Mouse (Mus musculus) stomach, postnatal 0 days (tissue): ENCODE measurements at regions not wholly inside any gene's neighbourhood (a gene's known extent, or its start where the extent isn't known, plus 50 kb on each side); places are given as distances from the start of the nearest gene placed in this dataset.

Experiments
- ATAC-seq: fragments of 200-750 bp; cut with Nextera tagmentation; 2 replicates; pipeline ENCODE4 v1.8.0; 2017; ENCODE audit not compliant: low FRiP score, low TSS enrichment
- DNase-seq: peaks from one replicate; pipeline ENCODE4 v3.0.0-alpha.2; 2016; ENCODE audit warnings: low spot score
- H3K27ac ChIP-seq: fragments of 300-500 bp; sonication (generic); replicated peaks from 2 replicates; pipeline ENCODE4 v1.5.1; 2014; ENCODE audit warnings: mild to moderate bottlenecking, control low read depth
- H3K27me3 ChIP-seq: fragments of 300-500 bp; sonication (generic); 2 replicates; pipeline ENCODE4 v1.6.1; 2014; ENCODE audit warnings: low read length; ENCODE audit not compliant: control insufficient read depth, insufficient read depth
- H3K36me3 ChIP-seq: fragments of 300-500 bp; sonication (generic); 2 replicates; pipeline ENCODE4 v1.6.1; 2014; ENCODE audit warnings: low read length, mixed read lengths; ENCODE audit not compliant: control insufficient read depth, insufficient read depth
- H3K4me1 ChIP-seq: fragments of 300-500 bp; sonication (generic); replicated peaks from 2 replicates; pipeline ENCODE4 v1.6.1; 2014; ENCODE audit warnings: antibody characterized with exemption; ENCODE audit not compliant: control insufficient read depth, insufficient read depth
- H3K4me2 ChIP-seq: fragments of 300-500 bp; sonication (generic); replicated peaks from 2 replicates; pipeline ENCODE4 v1.6.1; 2014; ENCODE audit warnings: low read depth, mild to moderate bottlenecking, control low read depth, moderate library complexity
- H3K4me3 ChIP-seq: fragments of 300-500 bp; sonication (generic); 2 replicates; pipeline ENCODE4 v1.5.1; 2014; ENCODE audit warnings: low read depth, low read length, control low read depth
- H3K9ac ChIP-seq: fragments of 300-500 bp; sonication (generic); 2 replicates; pipeline ENCODE4 v1.6.1; 2014; ENCODE audit warnings: mild to moderate bottlenecking, low read length, control low read depth, mixed read lengths
- H3K9me3 ChIP-seq: fragments of 300-500 bp; sonication (generic); 2 replicates; pipeline ENCODE4 v1.6.1; 2016; ENCODE audit warnings: low read length; ENCODE audit not compliant: control insufficient read depth
- CTCF ChIP-seq: IDR thresholded peaks from 2 replicates; pipeline ENCODE4 v1.5.1; 2016; ENCODE audit warnings: antibody characterized with exemption, low read depth, mild to moderate bottlenecking, moderate library complexity
- EP300 ChIP-seq: optimal IDR thresholded peaks from 2 replicates; pipeline ENCODE3; 2016; ENCODE audit warnings: antibody characterized with exemption
- WGBS: fragments of 180-500 bp; shearing (Covaris S2); extraction: QIAGEN DNeasy Blood & Tissue Kit; methylation state at CpG from one replicate; pipeline ENCODE4 v1.1.7; 2014; 5-methylcytosine and 5-hydroxymethylcytosine counted together

DNA sequence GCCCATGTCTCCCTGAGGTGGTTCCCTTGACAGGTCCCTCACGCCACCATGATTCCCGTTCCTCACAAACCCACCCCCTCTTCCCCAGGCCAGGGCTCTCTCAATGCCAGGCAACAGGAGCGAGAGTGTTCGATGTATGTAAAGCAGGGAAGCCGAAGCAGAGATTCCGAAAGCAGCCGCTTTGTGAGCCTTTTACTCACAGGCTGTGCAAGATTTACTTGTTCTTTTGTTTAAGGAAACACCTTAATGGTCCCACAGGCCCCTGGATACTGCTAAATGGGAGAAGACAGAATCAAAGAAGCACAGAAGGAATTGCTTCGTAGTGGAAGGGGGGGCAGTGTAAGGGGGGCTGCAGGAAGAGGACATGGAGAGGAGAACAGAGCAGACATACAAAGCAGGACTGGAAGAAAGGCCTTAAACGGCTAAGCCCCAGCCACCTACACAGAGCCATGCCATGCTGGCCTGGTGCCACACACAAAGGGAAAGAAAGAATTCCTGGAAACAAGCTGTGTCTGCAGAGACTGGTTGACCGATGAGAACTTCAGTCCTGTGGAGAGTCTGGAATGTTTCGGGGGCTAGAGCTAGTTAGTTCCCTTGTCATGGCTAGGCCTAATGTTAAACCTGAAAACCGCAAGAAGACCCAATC lies 270.1 kb upstream of the Sdk2 start:
- Histone ChIP-seq H3K27me3 (no peaks in the 10 kb centered on the region), H3K27ac (no peak overlapping the region), H3K36me3 (no peaks in the 10 kb centered on the region), H3K4me1 (no peaks in the 10 kb centered on the region), H3K9ac (no peak overlapping the region), H3K9me3 (no peaks in the 10 kb centered on the region), H3K4me2 (no peak overlapping the region), H3K4me3 (no peak overlapping the region)
- ATAC-seq (no peak), DNase-seq (no peak)
- 54% methylated on average over 12 of the region's 12 CpGs for WGBS
- TF ChIP-seq EP300 (no peak), CTCF (no peak)

DNA sequence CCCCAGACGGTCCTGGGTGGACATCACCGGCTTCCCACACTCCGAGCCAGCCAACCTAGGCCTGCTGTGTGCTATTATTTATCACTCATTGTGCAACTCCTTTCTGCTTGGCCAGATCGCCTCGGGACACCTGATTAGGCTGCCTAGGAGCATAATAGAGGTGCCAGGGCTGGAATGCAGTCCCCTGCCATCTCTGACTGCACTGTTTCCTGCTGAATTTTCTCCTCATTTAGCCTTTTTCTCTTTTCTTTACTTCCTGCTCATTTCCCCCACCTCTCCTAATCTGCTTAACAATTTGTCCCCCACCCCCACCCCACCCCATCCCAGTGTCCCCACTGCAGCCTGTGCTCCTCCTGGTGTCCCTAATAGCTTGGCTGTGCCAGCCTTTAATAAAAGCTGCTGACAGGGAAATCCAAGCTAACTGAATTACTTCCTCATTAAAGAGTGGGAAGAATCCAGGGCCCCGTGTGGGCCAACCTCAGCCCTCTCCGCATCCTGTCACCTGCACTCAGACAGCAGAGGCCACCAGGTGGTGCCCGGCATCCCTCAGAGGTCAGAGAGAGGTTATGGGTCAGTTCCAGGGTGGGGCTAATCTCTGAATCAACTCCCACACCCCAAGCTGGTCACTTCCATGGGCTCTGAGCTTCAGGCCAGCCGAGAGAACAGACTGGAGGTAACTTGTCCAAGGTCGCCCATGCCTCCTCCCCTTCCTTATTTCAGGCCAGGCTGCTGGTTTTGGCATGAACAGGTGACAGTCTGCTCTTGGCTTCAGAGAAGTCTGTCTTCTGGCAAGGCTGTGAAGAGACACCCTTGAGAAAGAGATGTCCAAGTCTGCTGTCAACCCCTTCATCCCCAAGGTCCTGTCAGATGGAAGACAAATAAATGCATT lies 269.3 kb upstream of the Sdk2 start:
- Histone ChIP-seq H3K27me3 (no peaks in the 10 kb centered on the region), H3K27ac (no peak overlapping the region), H3K4me1 (no peaks in the 10 kb centered on the region), H3K4me3 (no peak overlapping the region), H3K36me3 (no peaks in the 10 kb centered on the region), H3K9ac (no peak overlapping the region), H3K4me2 (no peak overlapping the region), H3K9me3 (no peaks in the 10 kb centered on the region)
- TF ChIP-seq CTCF (no peak), EP300 (no peak)
- no peak for ATAC-seq
- WGBS: 41% methylated on average over 10 of the region's 10 CpGs
- no peak for DNase-seq

DNA sequence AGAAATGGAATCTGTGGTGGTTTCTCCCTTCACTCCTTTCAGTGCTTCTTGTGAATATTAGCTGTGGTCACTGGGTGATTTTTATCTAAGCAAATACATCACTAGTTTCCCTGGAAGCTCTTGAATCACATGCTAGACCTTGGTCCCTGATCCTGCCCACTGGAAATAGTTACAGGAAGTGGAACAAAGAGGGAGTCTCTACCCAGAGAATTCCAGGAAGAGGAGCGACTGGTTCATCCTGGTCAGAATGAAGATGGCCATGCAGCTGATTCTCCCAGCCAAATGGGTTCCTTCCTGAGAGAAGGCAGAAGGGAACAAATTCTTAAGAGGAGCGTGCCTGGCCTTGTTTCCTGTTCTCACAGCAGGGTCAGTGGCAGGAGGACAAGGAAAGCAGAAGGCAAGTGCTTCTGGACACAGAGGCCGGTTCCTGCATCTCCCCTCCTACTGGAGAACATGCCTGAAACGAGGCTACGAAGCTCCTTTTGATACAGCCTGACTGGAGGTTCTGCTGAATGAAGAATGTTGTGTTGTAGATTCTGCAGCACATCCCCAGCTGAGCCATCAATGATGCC lies 264.8 kb upstream of the Sdk2 start:
- H3K27ac ChIP-seq: no peak overlapping the region
- H3K36me3 ChIP-seq: no peaks in the 10 kb centered on the region
- H3K4me2 ChIP-seq: no peak overlapping the region
- WGBS: 69% methylated on average over 5 of the region's 5 CpGs
- no peak for DNase-seq
- no peaks in the 10 kb centered on the region for H3K27me3 ChIP-seq
- no peak for ATAC-seq
- no peak overlapping the region for H3K9ac ChIP-seq
- H3K9me3 ChIP-seq: no peaks in the 10 kb centered on the region
- TF ChIP-seq CTCF: no peak
- TF ChIP-seq EP300: no peak
- H3K4me1 ChIP-seq: no peaks in the 10 kb centered on the region
- no peak overlapping the region for H3K4me3 ChIP-seq

DNA sequence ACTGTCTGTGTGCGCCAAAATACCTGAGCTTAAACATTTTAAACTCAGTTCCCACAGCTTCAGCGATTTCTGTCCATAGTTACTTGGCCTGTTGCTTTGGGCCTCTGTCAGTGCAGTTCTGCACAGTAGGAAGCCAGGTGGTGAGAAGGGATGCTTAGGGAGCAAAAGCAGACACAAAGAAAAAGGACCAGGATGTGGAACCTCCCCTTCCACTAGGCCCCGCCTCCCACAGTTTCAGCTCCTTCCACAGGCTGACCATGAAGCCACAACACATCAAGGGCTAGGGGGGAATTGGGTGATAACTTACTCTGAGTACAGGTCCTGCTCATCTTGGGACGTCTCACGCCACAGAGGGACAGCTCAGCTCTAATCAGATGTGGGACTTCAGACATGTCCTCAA lies 263.5 kb upstream of the Sdk2 start:
- Histone ChIP-seq H3K4me2 (no peak overlapping the region), H3K4me1 (no peaks in the 10 kb centered on the region), H3K9me3 (no peaks in the 10 kb centered on the region), H3K4me3 (no peak overlapping the region), H3K36me3 (no peaks in the 10 kb centered on the region), H3K9ac (no peak overlapping the region), H3K27ac (no peak overlapping the region), H3K27me3 (no peaks in the 10 kb centered on the region)
- TF ChIP-seq CTCF (no peak), EP300 (no peak)
- ATAC-seq (no peak), DNase-seq (no peak)
- 92% methylated on average over 5 of the region's 5 CpGs for WGBS

DNA sequence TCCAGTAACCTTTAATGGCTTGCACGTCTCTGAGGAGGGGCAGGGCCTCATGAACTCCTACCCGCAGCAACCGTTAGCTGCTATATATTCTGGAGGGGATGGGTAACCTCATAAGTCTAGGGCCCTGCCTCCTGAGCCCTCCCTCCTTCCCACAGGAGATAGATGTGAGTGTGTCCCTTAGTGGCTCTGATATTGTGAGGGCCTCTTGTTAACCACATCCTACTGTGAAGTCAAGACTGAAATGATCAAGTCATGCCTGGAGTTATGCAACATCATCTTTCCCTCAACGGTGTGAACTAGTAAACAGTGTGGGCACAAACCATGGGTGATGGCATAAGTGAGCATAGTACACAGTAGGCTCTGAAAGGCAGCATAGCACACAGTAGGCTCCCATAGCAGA lies 255.8 kb upstream of the Sdk2 start:
- 71% methylated on average over 4 of the region's 4 CpGs for WGBS

DNA sequence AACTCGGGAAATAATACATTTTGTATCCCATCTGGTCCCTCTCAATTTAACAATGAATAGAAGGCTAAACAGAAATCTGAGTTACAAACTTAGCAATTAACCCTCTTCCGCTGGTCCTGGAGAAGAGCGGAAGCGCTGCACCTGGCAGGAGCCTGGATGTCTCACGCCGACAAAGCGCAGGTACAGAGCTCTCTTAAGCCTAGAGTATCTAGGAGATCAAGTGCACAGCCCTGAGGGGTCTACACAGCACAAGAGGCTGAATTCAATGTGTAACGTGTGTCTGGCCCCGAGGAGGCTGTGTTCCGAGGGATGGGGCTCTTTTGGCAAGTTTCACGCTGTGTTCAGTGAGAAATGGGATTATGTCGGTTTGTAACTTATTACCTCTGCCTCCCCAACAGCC lies 255.1 kb upstream of the Sdk2 start:
- no peak for DNase-seq
- 72% methylated on average over 12 of the region's 12 CpGs for WGBS
- TF ChIP-seq EP300 (no peak), CTCF (no peak)

More for the DNA sequence above, 255.8 kb upstream of the Sdk2 start:
- Histone ChIP-seq H3K4me2 (no peak overlapping the region), H3K9me3 (no peaks in the 10 kb centered on the region), H3K36me3 (no peaks in the 10 kb centered on the region), H3K9ac (no peak overlapping the region), H3K4me3 (no peak overlapping the region), H3K27ac (no peak overlapping the region), H3K4me1 (no peaks in the 10 kb centered on the region), H3K27me3 (no peaks in the 10 kb centered on the region)
- no peak for DNase-seq
- no peak for ATAC-seq
- TF ChIP-seq CTCF (no peak), EP300 (no peak)

More for the DNA sequence above, 255.1 kb upstream of the Sdk2 start:
- Histone ChIP-seq H3K4me1 (no peaks in the 10 kb centered on the region), H3K36me3 (no peaks in the 10 kb centered on the region), H3K4me2 (no peak overlapping the region), H3K9ac (no peak overlapping the region), H3K27me3 (no peaks in the 10 kb centered on the region), H3K4me3 (no peak overlapping the region), H3K27ac (no peak overlapping the region), H3K9me3 (no peaks in the 10 kb centered on the region)
- ATAC-seq: no peak
